Mouse (Mus musculus): ENCODE results near the gene 1700012A03Rik.

1700012A03Rik gene

DNA sequence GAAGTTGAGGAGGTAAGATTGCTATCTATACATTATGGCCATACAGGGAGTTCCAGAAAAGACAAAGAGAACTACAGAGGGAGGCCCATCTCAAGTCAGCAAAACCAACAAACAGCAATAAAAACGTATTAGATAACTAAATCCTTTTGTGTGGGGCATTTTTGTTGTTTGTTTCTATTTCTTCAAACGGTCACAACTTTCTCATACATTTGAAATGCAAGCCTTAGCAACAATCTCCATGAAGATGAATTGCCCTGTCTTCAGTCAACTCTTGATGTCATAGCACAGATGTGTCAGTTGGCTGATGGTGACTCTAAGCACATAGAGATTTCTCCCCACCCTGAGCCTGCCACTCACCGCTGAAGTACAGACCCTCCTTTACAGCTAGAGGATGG lies at the start of gene 1700012A03Rik:
TSS of gene 1700012A03Rik (plus strand) at position 296 of the 395 bp plus-strand sequence.
- no peak for DNase-seq (ENCODE audit: low read depth, low spot score)

DNA sequence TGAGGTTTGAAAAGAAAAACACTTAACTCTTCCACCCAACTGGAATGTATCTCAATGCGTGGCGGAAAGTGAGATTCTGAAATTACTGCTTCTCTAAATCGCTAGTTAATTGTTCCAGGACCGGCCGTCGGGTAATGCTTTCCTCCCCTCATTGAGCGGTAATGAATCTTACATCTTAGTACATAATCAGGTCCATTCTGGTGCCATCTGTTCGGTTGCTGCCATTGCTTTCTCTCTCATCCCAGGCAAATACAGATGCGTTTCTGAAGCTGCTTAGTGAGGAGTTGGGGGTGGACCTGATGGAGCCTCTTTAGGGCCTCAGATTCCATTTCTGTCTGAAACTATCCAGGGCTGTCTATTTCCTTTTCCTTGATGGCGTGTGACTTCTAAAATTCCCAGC lies 45.8 kb upstream of the 1700012A03Rik start:
- DNase-seq (ENCODE audit: low read depth, low spot score): no peak

DNA sequence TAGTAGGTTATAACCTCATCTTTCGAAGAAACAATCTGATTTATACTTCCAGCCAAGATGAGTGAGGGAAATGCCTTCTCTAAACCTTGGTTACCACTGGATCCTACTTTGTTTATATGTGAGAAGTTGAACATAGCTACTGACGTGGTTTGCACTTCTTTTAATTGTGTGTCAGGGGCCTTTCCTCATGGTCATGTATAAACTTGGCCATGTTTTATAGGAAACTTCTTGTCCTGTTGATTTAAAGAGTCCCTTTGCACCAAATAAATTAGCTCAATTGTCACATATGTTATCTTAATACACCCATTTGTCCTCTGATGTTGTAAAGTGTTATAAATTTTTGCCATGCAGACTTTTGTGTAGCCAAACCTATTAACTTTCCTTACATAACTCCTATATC lies 44.1 kb upstream of the 1700012A03Rik start:
- DNase-seq (ENCODE audit: low read depth, low spot score): no peak

DNA sequence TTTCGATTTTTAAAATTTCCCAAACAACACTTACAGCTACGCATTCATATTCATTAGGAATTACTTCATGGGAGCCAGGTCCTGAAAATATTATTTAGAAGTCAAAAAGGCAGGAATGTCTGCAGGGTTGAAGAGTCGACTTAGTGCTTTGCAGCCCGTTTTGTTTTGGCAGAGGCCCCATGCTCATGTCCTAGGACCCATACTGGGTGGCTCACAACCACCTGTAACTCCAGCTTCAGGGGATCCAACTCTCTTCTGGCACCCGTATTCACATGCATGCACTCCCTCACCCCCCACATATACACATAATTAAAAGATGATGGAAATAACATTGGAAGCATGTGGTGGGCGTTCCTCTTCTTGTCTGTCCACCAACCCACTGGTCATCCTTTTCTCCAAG lies 43.7 kb upstream of the 1700012A03Rik start:
- no peak for DNase-seq (ENCODE audit: low read depth, low spot score)

DNA sequence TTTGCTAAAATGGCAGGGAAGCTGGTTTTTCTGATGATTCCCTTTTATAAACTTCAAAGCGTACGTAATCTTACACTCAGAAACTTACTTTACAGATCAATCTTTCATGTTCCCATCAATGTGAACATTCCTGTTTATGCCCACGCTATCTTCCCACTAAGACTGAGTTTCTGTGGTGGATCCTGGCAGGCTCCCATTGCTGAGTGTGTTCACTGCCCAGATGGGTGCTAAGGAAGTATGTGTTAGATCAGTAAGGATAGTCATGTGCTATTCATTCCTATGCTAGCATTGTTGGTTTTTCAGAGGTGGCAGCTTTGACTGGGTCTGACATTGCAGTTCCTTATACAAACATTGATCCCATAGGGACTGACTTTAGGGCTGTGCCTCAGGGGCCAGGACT lies 42.7 kb upstream of the 1700012A03Rik start:
- DNase-seq (ENCODE audit: low read depth, low spot score): no peak

DNA sequence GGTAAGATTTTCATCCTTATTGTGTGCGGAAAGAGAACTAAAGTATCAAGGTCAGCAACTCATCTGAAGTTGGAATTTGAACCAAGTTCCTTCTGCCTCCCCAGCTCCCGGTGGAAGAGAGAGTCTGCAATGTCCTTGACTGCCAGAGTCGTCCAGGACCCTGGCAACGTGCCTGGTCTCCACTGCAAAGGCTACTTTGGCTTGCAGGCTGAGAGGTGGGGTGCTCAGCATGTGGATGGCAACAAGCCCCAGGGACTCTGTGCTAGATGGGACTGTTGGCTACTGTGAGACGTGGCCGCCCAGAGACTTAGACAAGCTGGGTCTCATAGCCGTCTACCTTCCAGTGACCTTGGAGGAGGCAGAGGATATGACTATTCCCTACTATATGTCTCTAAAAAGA lies 33.2 kb upstream of the 1700012A03Rik start:
- DNase-seq (ENCODE audit: low read depth, low spot score): peak; percentile 21

DNA sequence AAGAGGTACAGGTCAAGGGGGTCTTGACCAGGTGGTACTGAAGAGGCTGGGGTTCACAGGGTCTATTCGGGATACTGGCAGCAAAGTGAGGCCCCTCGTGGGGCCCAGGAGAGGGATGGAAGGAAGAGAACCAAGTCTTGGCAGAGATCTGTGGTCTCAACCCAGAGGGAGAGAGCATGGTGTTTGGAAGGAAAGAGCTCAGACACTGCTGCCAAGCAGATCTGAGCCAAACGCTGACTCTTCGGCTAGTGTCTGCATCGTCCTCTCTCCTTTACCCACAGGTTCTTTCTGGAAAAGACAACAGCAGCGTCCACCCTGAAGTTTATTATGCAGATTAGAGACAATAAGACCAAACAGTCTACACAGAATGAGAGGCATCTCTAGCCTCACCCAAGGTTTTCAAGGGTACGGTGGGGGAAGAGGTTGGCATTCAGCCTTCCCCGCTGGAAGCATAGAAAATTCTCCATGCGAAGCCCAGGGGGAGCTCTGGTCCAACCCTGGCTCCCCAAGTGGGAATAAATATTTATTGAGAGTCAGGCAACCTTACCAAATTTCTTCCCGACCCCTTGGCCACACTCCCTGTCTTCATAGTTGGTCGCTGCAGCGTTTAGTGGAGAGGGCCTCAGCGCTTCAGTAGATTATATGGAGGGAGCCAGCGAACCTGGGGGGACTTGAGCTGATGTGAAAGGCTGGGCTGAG lies 32.5 kb upstream of the 1700012A03Rik start:
- DNase-seq (ENCODE audit: low read depth, low spot score): peak; percentile 19

DNA sequence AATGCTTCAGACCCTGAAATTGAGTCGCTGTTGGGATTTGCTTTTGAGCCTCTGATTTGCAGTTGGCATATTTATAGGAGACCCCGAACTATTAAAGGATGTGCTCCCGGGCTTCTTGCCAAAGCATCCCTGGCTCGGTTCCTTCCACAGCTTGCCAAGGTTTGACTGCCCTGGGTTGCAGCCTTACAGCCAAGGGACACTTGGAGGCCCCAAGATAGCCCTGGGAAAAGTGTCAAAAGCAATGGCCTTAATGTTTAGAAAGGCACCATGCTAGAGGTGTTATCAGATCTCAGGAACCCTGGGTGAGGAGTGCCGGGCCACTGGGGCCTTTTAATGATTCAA lies 32.0 kb upstream of the 1700012A03Rik start:
- peak; percentile 29 for DNase-seq (ENCODE audit: low read depth, low spot score)

DNA sequence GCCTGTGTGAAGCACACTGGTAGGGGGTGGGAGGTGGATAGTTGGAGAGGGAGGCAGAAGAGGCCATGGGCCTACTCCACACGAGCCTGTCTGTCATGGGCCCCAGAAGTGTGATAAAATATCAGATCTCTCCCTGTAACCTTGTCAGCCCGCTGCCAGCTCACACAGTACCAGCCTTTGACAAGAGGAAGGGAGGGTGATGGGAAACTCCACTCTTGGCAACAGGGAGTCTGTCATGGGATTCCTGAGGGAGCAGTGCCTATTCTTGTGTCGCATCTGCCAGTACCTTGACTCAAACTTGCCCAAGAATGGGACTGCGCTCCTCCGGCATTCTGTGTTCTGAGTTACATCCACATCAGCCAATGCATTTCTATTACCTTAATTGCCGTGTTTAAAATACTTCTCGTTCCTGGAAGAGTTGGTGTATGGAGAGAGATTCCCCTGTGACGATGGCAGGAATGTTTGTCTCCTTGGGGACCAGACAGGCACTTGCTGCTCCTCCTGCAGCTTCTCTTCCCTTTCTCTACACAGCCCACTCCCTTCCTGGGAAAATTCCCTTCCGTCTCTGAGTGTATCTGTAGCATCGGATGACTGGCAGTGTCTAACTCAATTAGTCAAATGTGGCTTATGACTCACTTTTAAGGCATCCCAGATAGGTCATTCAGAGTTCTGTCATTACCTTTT lies 28.1 kb upstream of the 1700012A03Rik start:
- no peak for DNase-seq (ENCODE audit: low read depth, low spot score)

DNA sequence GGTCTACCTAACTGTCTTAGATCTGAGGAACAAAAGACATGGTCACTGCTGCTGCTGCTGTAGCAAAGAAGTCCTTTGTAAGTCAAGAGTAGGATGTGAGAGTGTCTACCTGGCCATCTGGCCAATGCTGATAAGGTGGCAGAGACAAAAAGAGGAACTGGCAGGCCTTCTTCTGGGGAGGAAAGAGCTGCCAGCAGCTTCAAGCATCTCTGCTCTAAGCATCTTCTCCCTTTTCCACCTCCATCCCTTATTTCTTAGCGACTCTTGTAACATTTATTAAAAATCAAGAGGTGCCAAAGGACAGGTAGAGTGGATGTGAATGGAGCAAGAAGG lies 27.5 kb upstream of the 1700012A03Rik start:
- DNase-seq (ENCODE audit: low read depth, low spot score): no peak

DNA sequence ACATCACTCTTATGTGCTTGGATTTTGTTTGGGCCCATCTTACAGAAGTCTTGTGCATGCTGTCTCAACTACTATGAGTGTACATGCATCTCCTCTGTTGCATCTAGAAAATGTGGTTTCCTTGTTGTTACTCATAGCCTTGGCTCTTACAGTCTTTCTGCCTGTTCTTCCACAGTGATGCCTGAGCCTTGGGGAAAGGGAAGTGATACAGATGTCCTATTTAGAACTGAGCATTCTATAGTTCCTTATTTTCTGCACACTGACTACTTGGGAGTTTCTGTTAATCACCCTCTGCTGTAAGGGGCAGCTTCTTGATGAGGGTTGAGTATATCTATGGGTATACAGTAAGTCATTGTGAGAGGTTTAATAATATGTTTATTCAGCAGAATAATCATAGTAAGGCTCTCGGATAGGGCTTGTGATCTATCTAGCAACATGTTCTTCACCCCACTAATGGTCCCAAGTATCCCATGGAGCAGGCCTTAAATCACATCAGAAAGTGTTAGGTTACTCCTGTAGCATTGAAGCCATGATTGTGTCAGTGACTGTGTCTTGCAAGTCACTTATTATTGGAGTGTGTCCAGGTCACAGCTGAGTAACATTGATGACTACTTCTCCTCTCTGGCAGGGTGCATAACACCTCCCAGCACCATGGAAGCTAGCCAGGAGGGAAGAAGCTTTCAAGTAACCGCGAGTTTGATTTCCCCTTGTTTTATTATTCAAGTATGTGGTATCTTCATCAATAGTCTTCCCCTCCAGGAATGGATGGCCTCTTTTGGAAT lies 21.6 kb upstream of the 1700012A03Rik start:
- DNase-seq (ENCODE audit: low read depth, low spot score): no peak

DNA sequence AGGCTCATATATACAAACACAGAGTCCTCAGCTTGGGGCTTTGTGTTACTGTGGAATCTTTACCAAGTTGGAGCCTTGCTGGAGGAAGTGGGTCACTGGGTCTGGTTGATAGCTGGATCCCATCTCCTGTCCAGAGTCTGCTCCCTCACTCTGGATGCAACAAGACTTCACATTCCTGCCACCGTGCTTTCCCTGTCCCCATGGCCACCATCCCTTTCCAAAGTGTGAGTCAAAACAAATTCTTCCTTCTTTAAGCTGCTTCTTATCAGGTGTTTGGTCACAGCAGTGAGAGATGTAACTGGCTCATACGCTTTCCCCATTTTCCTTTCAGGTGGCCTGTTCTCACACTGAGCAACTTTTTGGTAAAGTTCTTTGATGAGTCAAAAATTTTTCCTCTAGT lies 15.8 kb upstream of the 1700012A03Rik start:
- DNase-seq (ENCODE audit: low read depth, low spot score): no peak

DNA sequence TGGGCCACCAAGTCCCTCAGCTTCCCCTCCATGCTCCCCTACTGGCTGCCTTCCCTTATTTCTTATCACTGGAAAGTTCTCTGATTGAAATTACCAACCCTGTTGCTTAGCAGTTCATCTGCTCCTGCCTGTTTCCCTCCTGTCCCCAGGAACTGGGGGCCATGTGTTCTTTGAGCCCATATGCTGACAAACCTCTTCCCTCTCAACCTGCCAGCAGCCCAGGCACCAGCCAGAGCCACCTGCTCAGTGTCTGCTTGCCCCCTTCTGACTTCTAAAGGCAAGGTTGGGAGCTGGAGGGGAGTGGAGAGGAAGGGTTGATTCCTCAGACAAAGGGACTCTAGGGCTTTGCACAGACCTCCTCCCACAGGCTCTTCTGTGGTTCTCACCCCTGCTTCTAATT lies 4.7 kb upstream of the 1700012A03Rik start:
- no peak for DNase-seq (ENCODE audit: low read depth, low spot score)

DNA sequence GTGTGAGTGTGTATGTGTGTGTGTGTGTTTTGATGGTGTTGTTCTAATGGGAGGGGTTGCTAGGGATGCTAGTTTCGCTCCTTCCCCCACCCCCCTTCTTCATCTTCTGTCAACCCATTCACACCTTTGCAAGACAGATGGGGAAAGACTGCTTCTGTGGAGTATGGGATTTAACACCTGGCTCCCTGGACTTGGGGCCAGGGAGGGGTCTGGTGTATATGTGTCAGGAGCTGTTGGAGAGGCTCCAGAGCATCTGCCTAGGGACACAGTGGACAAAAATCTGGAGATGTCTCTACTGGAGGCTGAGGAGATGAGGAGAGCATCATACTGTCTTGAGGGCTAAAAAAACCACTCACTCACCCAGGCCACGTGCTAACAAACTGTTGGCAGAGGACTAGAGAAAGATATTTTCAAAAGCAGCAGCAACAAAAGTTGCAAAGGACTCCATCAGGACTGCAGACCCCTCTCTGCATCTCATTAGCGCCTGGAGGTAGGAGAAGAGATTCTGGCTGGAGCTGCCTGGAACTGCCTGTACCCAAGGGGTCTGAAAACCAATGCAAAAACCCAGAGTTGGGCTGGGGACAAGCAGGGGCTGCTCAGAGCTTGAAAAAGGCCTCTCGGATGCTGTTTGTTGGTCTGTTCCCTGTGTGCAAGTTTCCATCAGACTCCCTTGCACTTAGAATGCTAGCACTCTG lies 643 bp upstream of the 1700012A03Rik start:
- no peak for DNase-seq (ENCODE audit: low read depth, low spot score)

DNA sequence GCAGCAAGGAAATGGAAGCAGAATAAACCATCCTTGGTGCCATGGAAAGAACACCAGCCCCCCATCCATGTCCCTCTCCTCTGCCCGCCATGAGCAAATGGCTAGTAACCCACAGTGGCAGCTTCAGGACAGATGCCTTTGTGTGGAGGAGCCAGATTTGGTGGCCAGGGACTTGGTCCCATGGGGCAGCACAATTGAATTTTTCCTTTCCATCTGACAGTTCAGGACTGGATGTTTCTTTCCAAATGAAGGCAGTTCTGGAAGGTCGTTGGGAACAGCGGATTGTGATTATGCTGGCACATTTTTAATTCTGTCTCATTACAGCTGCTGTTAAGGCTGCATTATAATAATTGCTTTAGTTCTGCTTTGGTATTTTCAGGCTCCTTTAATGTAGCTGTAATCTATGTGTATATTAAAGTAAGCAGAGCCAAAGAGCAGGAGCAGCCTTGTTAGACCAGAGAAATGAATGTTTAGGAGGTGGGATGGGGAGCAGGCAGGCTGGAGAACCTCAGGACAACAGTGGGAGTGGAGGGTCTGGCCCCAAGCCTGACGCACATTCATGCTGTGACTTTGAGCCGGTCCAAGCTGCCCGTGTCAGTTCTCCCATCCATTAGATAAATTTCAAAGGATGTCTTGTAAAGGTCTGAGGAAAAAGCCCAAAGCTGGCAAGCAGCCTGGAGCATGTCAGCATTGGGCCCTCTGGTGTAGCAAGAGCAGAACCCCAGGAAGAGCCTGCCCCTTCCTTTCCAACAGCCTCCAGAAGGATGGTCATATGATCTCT lies 2.3 kb downstream of the 1700012A03Rik start:
- DNase-seq (ENCODE audit: low read depth, low spot score): no peak

DNA sequence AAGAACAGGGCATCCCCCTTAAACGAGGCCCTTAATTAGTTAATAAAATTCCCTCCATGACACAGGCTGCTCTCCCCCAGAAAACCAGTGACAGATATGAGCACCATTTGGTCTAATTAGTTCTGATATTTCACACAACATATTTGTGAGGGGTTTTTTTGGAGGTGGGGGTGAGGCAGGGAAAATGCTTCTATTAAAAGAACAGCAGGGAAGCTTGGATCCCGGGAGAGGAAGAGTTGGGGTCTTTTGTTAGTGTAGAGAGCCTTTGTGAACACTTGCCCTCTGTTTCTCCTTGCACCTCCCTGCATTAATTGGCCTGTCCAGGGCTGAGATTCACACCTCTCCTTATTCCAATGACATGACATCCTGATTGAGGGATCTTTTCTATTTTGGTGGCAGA lies 6.5 kb downstream of the 1700012A03Rik start:
- no peak for DNase-seq (ENCODE audit: low read depth, low spot score)

DNA sequence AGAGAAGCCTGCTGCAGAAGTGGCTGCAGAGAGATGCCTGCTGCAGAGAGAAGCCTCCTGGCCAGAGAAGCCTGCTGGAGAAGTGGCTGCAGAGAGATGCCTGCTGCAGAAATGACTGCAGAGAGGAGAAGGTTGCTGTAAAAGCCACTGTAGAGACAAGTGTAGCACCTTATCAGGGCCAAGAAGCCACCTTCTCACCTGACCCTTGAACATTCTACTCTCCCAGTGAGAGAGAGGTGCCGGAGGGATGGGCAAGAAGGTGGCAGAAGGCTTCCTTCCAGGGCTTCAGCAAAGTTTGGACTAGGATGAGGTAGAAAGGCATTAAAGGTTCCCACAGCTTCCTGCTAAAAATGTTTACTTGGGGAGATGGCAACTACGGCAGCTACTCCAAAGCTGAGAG lies 8.5 kb downstream of the 1700012A03Rik start:
- no peak for DNase-seq (ENCODE audit: low read depth, low spot score)

DNA sequence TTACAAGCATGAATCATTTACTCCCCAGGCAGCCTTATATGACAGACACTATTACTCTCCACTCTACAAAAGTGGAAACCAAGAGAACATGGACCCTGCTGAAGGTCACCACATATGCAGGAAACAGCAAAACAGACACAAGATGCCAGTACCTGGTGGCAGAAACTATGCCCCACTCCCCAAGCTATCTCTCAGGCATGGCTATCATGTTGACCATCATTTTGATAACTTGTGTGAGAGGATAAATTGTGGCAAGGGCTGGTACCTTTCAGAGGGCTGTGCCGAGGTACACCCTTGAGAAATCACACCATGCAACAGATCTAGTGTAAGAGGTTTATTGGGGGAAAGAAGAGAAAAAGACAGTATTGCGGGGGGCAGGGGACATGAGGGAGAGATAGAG lies 10.6 kb downstream of the 1700012A03Rik start:
- DNase-seq (ENCODE audit: low read depth, low spot score): no peak

DNA sequence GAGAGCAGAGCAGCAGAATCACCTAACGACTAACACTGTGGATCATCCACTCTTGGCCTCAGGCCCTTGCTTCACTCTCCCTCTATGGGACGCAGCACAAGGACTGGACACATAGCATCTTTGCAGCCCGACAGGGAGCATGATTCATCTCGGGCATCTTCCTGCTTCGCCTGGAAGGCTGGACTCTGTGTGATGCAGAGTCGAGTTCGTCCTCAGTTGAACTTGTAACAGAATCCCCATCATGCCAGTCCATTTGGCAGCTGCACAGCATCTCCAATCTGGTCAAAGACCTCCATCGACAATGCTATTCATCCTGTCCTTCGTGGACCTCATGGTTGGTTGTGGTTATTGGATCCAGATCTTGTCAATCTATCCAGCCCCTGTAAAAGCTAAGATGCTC lies 11.2 kb downstream of the 1700012A03Rik start:
- DNase-seq (ENCODE audit: low read depth, low spot score): no peak

DNA sequence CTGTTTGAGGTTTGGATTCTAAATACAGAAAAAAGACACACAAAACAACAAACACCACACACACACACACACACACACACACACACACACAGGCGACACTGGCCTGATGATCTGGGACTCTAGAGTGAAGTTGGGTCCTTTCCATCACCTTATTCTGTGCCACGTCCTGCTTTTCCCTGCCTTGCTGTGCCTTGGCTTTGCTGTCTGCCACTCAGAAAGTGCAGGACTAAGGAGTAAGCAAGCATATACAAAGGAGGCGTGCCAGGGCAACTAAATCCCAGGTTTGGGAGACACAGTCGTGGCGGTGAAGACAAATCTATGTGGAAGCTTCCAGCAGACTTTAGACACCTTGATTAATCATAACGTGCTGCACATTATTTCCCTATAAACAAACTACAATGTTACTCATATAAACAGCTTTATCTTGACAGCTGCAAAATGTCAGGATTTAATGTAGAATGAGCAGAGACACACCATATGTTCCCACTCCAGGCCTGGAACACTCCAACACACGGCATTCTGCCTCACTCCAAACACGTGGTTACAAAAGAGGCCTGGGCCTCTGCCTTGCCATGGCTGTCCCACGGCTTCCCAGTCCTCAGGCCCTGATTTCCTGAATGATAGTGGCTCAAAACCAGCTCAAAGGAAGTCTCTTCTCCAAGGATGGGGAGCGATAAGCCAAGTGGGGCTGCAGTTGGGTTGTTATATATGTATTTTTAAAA lies 15.9 kb downstream of the 1700012A03Rik start:
- DNase-seq (ENCODE audit: low read depth, low spot score): no peak

DNA sequence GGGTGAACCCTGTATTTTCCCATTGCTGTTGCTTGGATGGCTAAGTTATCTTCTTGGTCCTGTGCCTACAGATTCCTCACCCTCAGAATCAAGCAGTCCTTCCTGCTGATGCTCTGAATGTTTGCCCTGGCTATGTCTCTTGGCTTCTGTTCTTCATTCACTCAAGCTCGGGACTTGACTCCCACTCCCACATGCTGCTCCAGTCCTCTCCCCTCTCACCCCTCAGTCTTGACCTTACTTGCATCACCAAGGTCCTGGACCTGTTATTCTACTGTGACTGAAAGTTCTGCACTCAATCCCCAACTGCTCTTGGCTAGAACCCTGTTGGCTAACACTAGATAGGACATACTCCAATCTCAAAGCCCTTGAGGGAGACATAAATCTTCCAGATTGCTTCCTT lies 22.1 kb downstream of the 1700012A03Rik start:
- peak; percentile 8 for DNase-seq (ENCODE audit: low read depth, low spot score)
